Mouse (Mus musculus) erythroblast, embryonic 14.5 days (primary cell): ENCODE results near the gene Nmral1.

Experiments
- GATA1 ChIP-seq: IDR thresholded peaks from 2 replicates; pipeline ENCODE4 v1.6.1; 2012; ENCODE audit warnings: low read length, inconsistent platforms, mixed read lengths
- TAL1 ChIP-seq: IDR thresholded peaks from 3 replicates; pipeline ENCODE4 v1.6.1; 2012; ENCODE audit warnings: low read length, inconsistent platforms, mixed read lengths

DNA sequence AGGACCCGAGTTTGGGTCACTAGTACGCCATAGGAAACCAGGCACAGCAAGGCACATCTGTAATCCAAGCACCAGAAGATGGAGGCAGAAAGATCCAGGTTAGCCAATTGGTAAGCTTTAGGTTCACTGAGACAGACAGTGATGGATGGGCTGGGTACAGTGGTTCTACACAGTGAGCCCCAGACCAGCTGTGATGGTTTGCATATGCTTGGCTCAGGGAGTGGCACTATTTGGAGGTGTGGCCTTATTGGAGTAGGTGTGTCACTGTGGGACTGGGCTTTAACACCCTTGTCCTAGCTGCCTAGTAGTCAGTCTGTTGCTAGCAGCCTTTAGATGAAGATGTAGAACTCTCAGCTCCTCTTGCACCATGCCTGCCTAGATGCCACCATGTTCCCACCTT lies 55.4 kb downstream of the Nmral1 start:
- TF ChIP-seq TAL1 = no peak
- TF ChIP-seq GATA1 = no peak
